Mouse (Mus musculus) forebrain, embryonic 14.5 days (tissue): ENCODE measurements around the gene Mex3d. TPM values are rescaled to one million over a fixed set of nuclear protein-coding genes. Genes with fewer than 3 reads are reported as not detected.
A peak's percentile ranks its signal among the peaks of the same experiment; 100 is the strongest.

Experiments
- ATAC-seq: fragments of 200-750 bp; cut with Nextera tagmentation; 2 replicates; pipeline ENCODE4 v1.8.0; 2017; ENCODE audit warnings: mild to moderate bottlenecking, moderate library complexity
- DNase-seq: peaks from one replicate; pipeline ENCODE4 v3.0.0-alpha.2; 2015; ENCODE audit warnings: low spot score
- H3K27ac ChIP-seq: fragments of 300-500 bp; sonication (generic); 2 replicates; pipeline ENCODE4 v1.5.1; 2014; ENCODE audit warnings: low read depth, mild to moderate bottlenecking, control low read depth, low read length, moderate library complexity
- H3K27me3 ChIP-seq: fragments of 300-500 bp; sonication (generic); replicated peaks from 2 replicates; pipeline ENCODE4 v1.6.1; 2014; ENCODE audit warnings: low read length, control low read depth, mixed read lengths; ENCODE audit not compliant: control insufficient read depth, insufficient read depth
- H3K36me3 ChIP-seq: fragments of 300-500 bp; sonication (generic); 2 replicates; pipeline ENCODE4 v1.6.1; 2014; ENCODE audit warnings: low read length, control low read depth; ENCODE audit not compliant: control insufficient read depth, insufficient read depth
- H3K4me1 ChIP-seq: fragments of 300-500 bp; sonication (generic); 2 replicates; pipeline ENCODE4 v1.6.1; 2014; ENCODE audit warnings: antibody characterized with exemption, low read length, control low read depth; ENCODE audit not compliant: control insufficient read depth, insufficient read depth
- H3K4me2 ChIP-seq: fragments of 300-500 bp; sonication (generic); 2 replicates; pipeline ENCODE4 v1.6.1; 2014; ENCODE audit warnings: mild to moderate bottlenecking, control low read depth, low read length
- H3K4me3 ChIP-seq: fragments of 300-500 bp; sonication (generic); 2 replicates; pipeline ENCODE4 v1.5.1; 2014; ENCODE audit warnings: low read depth, low read length, control low read depth
- H3K9ac ChIP-seq: fragments of 300-500 bp; sonication (generic); 2 replicates; pipeline ENCODE4 v1.6.1; 2014; ENCODE audit warnings: mild to moderate bottlenecking, low read length, control low read depth, moderate library complexity
- H3K9me3 ChIP-seq: fragments of 300-500 bp; sonication (generic); replicated peaks from 2 replicates; pipeline ENCODE4 v1.6.1; 2016; ENCODE audit warnings: low read length, control low read depth, mixed read lengths; ENCODE audit not compliant: control insufficient read depth
- WGBS: fragments of 180-500 bp; shearing (Covaris S2); extraction: QIAGEN DNeasy Blood & Tissue Kit; methylation state at CpG from one replicate; pipeline ENCODE4 v1.1.7; 2014; 5-methylcytosine and 5-hydroxymethylcytosine counted together
- polyA plus RNA-seq: library from polyadenylated mRNA; unstranded; fragments of >200 nt; fragmentation: Nextera tagmentation; extraction: Ambion mirVana; gene quantifications from 2 replicates; pipeline ENCODE4 v1.2.1, GENCODE M21; 2014

Gene Mex3d
- polyA plus RNA-seq, 1 experiment from 2014 or later, result 17.8 TPM

DNA sequence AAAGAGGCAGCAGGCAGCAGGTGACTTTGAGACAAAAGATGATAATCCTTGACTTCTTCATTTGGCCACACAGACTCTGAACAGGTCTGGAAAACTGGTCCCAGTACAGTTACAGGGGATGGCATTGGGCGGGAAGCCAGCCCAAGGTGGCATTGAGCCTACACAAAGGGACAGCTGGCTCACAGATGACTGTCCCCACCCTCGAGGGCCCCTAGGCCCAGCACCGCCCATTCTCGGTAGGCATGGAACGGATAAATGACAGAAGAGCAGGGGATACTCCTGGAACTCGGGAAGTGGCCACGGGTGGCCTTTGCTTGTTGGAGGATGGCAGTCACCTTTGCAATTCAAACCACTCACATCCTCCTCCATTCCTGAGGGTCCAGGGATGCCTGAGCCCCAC lies 2.1 kb downstream of the Mex3d start:
- H3K27me3 ChIP-seq, result no peaks in the 10 kb centered on the region
- peak overlapping the region; percentile 95 for H3K27ac ChIP-seq
- H3K9me3 ChIP-seq, result no peaks in the 10 kb centered on the region
- H3K4me3 ChIP-seq, result peak overlapping the region; percentile 97
- peaks cover 28% of the 10 kb centered on the region for H3K4me1 ChIP-seq
- peak overlapping the region; percentile 98 for H3K4me2 ChIP-seq
- peak; percentile 57 for DNase-seq
- H3K9ac ChIP-seq, result peak overlapping the region; percentile 99
- under 1% methylated on average over 7 of the region's 7 CpGs for WGBS
- peak; percentile 22; the same call in 1 of the 2 replicates for ATAC-seq
- peaks cover 55% of the 10 kb centered on the region for H3K36me3 ChIP-seq

GRCm38 (mm10) chr10:80384709-80385108 lies 2.8 kb downstream of the Mex3d start:
- Histone ChIP-seq H3K27ac (peak overlapping the region; percentile 95), H3K4me3 (peak overlapping the region; percentile 97), H3K4me2 (peak overlapping the region; percentile 98), H3K9ac (peak overlapping the region; percentile 99), H3K9me3 (no peaks in the 10 kb centered on the region), H3K4me1 (peaks cover 28% of the 10 kb centered on the region), H3K27me3 (no peaks in the 10 kb centered on the region), H3K36me3 (peaks cover 55% of the 10 kb centered on the region)
- 68% methylated on average over 7 of the region's 7 CpGs for WGBS
- no peak for DNase-seq
- no peak for ATAC-seq

GRCm38 (mm10) chr10:80384115-80384639 lies 3.3 kb downstream of the Mex3d start:
- Histone ChIP-seq H3K4me2 (peak overlapping the region; percentile 98), H3K9ac (peak overlapping the region; percentile 99), H3K36me3 (peaks cover 59% of the 10 kb centered on the region), H3K4me1 (peaks cover 28% of the 10 kb centered on the region), H3K27ac (no peak overlapping the region), H3K27me3 (no peaks in the 10 kb centered on the region), H3K4me3 (peak overlapping the region; percentile 97), H3K9me3 (no peaks in the 10 kb centered on the region)
- 87% methylated on average over 4 of the region's 4 CpGs for WGBS
- no peak for ATAC-seq
- no peak for DNase-seq

DNA sequence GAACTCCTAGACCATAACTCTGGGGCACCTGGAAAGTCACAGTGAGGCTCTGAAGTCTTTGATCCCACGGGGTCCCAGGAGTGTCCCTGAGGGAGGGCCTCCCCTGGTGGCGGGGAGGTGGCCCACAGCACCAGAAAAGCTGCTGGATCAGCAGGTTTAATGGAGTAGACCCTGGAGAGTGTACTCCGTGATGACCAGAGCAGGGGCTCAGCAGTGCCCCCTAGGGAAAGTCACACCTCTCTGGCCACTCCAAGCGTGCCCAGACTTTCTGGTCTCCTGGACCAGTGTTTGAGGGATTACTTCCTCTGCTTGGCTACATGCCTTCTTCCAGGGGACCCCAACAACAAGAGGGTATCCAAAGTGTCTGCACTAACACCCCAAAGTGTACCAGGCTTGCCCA lies 4.0 kb downstream of the Mex3d start:
- no peak for ATAC-seq

DNA sequence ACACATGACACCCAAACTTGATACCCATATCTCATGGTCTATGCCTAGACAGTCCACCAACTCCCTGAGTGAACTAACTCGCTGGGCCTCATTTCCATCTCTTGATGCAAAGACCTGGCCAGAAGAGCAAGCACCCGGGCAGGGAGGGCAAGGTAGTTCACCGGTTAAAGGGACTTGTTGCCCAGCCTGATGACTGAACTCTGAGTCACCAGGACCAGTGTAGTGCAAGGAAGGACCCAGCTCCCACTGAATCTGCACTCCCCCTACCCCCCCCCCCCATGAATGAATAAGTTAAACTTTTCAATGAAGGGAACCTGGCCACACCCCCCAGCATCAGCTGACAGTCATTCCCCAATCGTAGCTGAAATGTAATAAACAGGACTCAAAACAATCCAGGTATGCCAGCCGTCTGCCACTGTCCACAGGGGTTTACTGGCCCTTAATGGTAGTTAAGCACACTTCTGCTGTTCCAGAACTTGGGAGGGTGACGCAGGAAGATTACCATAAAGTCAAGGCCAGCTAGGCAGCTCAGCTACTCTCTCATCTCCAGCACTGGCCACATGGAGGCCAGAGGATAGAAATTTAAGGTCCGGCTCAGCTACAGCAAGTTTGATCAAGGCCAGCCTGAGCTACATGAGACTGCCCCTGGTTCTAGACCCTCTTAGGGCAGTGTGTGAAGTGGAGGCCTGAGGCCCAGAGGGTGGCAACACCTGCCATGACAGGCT lies 4.7 kb downstream of the Mex3d start:
- Histone ChIP-seq H3K27ac (no peak overlapping the region), H3K4me3 (peak overlapping the region; percentile 97; the same call in 1 of the 2 replicates), H3K4me2 (peak overlapping the region; percentile 98), H3K4me1 (peaks cover 22% of the 10 kb centered on the region), H3K36me3 (peaks cover 63% of the 10 kb centered on the region), H3K27me3 (no peaks in the 10 kb centered on the region), H3K9me3 (no peaks in the 10 kb centered on the region), H3K9ac (peak overlapping the region; percentile 99; the same call in 1 of the 2 replicates)
- ATAC-seq, result no peak
- DNase-seq, result no peak
- 86% methylated on average over 7 of the region's 7 CpGs for WGBS

More for the DNA sequence above, 4.0 kb downstream of the Mex3d start:
- Histone ChIP-seq H3K27ac (no peak overlapping the region), H3K27me3 (no peaks in the 10 kb centered on the region), H3K4me2 (peak overlapping the region; percentile 98), H3K4me1 (peaks cover 28% of the 10 kb centered on the region), H3K9me3 (no peaks in the 10 kb centered on the region), H3K4me3 (peak overlapping the region; percentile 97), H3K9ac (peak overlapping the region; percentile 99; the same call in 1 of the 2 replicates), H3K36me3 (peaks cover 63% of the 10 kb centered on the region)
- 61% methylated on average over 4 of the region's 4 CpGs for WGBS
- no peak for DNase-seq

DNA sequence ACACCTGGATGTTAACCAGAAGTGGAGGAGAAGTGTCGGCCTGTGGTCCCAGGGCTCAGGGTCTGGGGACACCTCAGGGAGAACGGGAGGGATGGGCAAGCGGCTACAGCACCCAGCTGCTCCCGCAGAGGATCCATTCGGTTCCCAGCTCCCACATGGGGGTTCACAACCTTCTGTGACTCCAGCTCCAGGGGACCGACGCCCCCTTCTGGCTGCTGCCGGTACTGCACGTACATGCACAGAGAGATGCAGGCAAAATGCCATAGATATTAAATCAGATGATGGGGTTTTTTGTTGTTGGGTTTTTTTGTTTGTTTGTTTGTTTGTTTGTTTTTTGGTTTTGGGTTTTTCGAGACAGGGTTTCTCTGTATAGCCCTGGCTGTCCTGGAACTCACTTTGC lies 9.7 kb downstream of the Mex3d start:
- DNase-seq (no peak), ATAC-seq (no peak)
- WGBS, result 53% methylated on average over 10 of the region's 10 CpGs
- Histone ChIP-seq H3K4me1 (no peaks in the 10 kb centered on the region), H3K36me3 (peaks cover 38% of the 10 kb centered on the region), H3K27ac (no peak overlapping the region), H3K4me3 (no peak overlapping the region), H3K9ac (no peak overlapping the region), H3K27me3 (no peaks in the 10 kb centered on the region), H3K4me2 (no peak overlapping the region), H3K9me3 (no peaks in the 10 kb centered on the region)

GRCm38 (mm10) chr10:80376160-80376559 lies 11.3 kb downstream of the Mex3d start:
- DNase-seq (peak; percentile 96), ATAC-seq (peak; percentile 64; the same call in 1 of the 2 replicates)
- Histone ChIP-seq H3K27me3 (no peaks in the 10 kb centered on the region), H3K9ac (no peak overlapping the region), H3K4me2 (no peak overlapping the region), H3K27ac (no peak overlapping the region), H3K4me3 (no peak overlapping the region), H3K36me3 (peaks cover 23% of the 10 kb centered on the region), H3K4me1 (0 out of 2 replicates have a peak, but pooled peaks cover 6% of the 10 kb centered on the region), H3K9me3 (no peaks in the 10 kb centered on the region)
- WGBS, result 1% methylated on average over 7 of the region's 7 CpGs

- Histone ChIP-seq H3K9me3 (no peaks in the 10 kb centered on the region), H3K27me3 (no peaks in the 10 kb centered on the region), H3K4me2 (no peak overlapping the region), H3K36me3 (peaks cover 3% of the 10 kb centered on the region), H3K4me1 (0 out of 2 replicates have a peak, but pooled peaks cover 6% of the 10 kb centered on the region), H3K4me3 (no peak overlapping the region), H3K27ac (no peak overlapping the region), H3K9ac (no peak overlapping the region)
- peak; percentile 67 for DNase-seq
- no peak for ATAC-seq
- 23% methylated on average over 6 of the region's 6 CpGs for WGBS
Measured at GRCm38 (mm10) chr10:80374063-80374462, 13.4 kb downstream of the Mex3d start.

GRCm38 (mm10) chr10:80372706-80373105 lies 14.8 kb downstream of the Mex3d start:
- ATAC-seq (no peak), DNase-seq (no peak)
- 87% methylated on average over 6 of the region's 6 CpGs for WGBS

More at GRCm38 (mm10) chr10:80372706-80373105, 14.8 kb downstream of the Mex3d start:
- H3K4me3 ChIP-seq, result no peak overlapping the region
- no peak overlapping the region for H3K4me2 ChIP-seq
- no peak overlapping the region for H3K9ac ChIP-seq
- H3K27me3 ChIP-seq, result no peaks in the 10 kb centered on the region
- H3K27ac ChIP-seq, result no peak overlapping the region
- no peaks in the 10 kb centered on the region for H3K9me3 ChIP-seq
- H3K4me1 ChIP-seq, result 0 out of 2 replicates have a peak, but pooled peaks cover 6% of the 10 kb centered on the region
- H3K36me3 ChIP-seq, result no peaks in the 10 kb centered on the region
